Mouse (Mus musculus): ENCODE data around the gene Rps13.

- TF ChIP-seq CTCF (IDR thresholded peaks at IDR 0.05; ENCODE audit: insufficient read depth, low read length) (no peak), POLR2A (IDR thresholded peaks at IDR 0.05; ENCODE audit: borderline replicate concordance, extremely low read depth, low read depth, low read length) (no peak)
These were observed 43.4 kb downstream of the Rps13 start for GRCm38 (mm10) chr7:116290559-116290958.

Data from lung, adult 2 months (tissue).